Mouse (Mus musculus) spleen, postnatal 36 days (tissue): Measurements from ENCODE around the gene Dusp2.

Source experiments
- DNase-seq, 2 experiments: peaks; one replicate each; pipeline ENCODE4 v3.0.0; 2022; ENCODE audit warnings: low spot score in 2 of 2, mixed read lengths in 1 of 2

Dusp2 gene

GRCm38 (mm10) chr2:127323667-127324066, 12.3 kb upstream of the Dusp2 start:
- no peak for DNase-seq

DNA sequence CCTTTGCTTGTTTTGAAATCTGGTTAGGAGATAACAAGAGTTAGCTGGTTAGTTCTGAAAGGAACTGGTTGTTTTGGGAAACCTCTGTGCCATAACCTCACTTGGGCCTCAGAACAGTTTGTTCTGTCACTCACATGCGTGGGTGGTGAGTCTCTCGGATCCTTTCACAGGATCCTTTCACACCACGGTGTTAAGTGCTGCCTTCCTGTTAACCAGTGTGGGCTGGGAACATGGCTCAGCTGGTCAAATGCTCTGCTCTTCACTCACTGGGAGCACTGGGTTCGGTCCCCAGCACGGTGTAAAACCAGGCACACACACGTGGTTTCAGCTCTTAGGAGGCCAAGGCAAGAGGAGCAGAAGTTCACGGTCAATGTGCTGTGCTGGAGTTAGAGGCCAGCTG, 11.5 kb upstream of the Dusp2 start:
- DNase-seq: no peak

DNA sequence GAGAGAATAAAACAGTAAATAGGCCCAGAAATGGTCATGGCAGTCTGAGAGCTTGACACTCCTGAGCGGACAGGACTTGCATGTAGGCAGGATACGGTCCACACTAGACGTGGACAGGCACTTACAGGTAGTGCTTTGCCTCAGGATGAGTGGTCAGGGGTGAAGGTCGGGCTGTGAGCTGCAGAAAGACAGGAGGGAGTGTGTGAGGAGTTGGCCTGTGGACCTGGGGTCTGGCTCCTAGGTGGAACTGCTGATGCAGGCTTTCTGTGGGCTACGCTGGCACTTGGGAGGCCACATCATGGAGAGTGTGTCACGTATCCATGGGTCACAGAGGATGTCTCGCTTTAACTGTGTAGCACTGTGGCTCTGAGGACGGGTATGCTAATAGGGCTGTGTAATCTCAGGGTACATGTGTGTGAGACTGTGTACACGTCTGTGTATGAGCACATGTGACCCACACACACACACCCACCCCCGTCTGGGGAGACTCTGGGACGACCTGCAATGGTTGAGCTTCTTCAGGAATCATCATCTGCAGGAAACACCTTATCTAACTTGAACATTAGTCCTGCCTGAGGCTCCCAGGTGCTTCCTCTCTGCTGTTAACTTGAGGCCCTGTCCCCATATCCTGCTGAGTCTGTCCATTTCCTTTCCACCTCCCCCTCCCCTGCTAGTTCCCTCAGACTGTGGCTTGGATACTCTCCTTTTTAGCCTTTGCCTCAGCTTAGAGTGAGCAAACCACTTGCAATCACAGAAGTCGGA, 7.7 kb upstream of the Dusp2 start:
- DNase-seq: no peak

DNA sequence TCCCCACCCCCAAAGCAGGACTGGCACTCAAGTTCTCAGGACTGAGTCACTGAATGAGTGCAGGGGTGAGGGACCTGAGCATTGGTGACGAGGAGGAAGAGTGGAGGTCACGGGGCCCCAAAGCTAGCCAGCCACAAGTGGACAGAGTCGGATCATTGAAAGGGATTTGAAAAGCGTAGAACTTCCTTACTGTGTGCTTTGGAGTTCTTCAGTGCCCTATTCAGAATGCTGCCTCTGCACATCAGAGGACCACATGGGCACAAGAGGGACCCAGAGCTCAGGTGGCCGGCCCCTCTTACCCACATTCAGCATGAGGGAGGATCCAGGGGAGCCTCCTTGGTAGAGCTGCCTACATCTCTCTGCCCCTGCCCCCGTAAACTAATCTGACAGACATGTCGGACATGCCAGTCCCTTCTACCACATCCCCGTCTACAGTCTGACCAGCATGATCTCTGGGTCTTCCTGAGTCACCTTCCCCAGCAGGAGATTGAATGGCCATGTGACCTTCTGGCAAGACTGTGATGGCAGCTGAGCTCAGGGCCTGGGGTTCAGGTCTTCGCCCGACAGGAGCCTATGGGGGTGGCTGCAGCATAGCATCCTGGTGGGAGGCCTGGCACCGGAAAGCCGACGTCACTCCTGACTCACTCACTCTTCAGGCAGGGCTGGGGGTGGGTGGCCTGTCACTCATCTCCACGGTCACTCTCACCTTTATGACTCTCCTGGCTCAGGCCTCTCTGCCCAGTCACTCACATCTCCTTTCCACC, 3.0 kb upstream of the Dusp2 start:
- DNase-seq: peak; percentile 67 to 69

- peak; percentile 69 for DNase-seq
Observed at GRCm38 (mm10) chr2:127333945-127334603, 1.9 kb upstream of the Dusp2 start.

DNA sequence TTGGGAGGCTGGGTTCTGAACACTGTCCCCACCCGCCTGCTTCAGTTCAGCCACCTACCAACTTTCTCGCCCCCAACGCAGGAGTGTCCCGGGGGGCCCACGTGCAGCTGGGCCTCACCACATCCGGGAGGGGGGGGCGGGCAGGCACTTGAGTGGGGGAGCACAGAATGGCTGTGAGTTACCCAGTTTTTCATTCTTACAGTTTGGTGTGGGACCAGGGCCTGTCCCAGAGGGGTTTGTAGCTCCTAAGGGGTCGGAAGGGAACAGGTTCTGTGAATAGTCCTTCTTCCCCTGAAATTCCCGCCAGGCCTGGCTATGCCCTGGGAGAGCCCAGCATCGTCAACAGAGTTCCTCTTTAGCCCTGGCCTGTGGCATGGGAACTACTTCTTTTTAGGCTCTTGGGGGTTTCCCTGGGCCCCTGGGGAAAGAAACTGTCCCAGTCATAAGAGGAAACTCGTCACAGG, 849 bp upstream of the Dusp2 start:
- peak; percentile 90 to 93 for DNase-seq

DNA sequence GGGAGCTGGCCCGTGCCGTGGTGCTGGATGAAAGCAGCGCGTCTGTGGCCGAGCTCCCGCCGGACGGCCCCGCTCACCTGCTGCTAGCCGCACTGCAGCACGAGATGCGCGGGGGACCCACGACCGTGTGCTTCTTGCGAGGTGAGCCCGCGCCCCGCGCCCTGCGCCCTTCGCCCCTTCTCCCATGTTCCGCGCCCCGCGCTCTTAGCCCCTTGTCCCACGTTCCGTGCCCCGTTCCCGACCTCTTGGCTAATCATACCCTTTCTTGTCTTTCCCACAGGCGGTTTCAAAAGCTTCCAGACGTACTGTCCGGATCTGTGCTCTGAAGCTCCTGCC, 506 bp downstream of the Dusp2 start:
- no peak for DNase-seq

DNA sequence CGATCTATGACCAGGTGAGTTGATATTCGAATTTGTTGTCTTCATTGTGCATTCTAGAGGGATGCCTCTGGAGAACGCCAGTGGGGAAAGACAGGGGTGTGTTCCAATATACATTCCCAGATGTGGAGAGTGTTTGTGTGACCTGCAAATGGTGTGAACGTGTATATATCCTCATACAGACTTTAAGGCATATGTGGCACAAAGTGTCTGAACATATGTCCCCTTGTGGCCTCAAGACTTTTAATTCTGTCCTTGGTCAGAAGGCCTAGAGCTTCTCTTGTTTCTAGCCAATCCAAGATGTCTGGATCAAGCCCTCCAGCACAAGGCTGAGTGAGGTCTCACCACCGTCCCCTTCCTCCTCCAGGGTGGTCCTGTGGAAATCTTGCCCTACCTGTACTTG, 926 bp downstream of the Dusp2 start:
- no peak for DNase-seq

GRCm38 (mm10) chr2:127337531-127337930, 1.6 kb downstream of the Dusp2 start:
- peak; percentile 69 for DNase-seq

- DNase-seq: peak; percentile 84 to 88
Observed at GRCm38 (mm10) chr2:127338012-127338411, 2.1 kb downstream of the Dusp2 start.

DNA sequence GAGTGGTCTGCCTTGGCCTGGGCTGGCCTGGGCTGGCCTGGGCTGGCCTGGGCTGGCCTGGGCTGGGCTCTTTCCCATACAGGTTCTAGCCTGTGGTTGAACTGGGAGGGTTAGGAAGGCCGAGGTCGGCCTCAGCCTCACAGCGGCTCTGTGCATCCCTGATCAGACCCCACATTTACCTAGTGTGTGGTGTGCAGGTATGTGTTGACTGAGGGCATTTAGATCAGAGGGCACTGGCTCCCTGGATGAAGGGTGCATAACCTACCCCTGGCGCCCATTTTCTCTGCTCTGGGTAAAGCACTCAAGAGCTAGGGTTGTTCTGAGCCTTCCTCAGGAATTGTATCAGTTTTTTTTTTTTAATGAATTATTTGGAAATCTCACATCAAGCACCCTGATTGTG, 2.5 kb downstream of the Dusp2 start, which contains the start of gene Astl:
Gene Astl (plus strand): TSS at position 224 of the 400 bp plus-strand sequence.
- no peak for DNase-seq

- peak; percentile 76 to 78 for DNase-seq
Observed at GRCm38 (mm10) chr2:127338833-127339232, 2.9 kb downstream of the Dusp2 start.

- no peak for DNase-seq
Observed at GRCm38 (mm10) chr2:127339262-127339661, 3.3 kb downstream of the Dusp2 start.

- DNase-seq: peak; percentile 54 to 63
Observed at GRCm38 (mm10) chr2:127341159-127341558, 5.2 kb downstream of the Dusp2 start.

DNA sequence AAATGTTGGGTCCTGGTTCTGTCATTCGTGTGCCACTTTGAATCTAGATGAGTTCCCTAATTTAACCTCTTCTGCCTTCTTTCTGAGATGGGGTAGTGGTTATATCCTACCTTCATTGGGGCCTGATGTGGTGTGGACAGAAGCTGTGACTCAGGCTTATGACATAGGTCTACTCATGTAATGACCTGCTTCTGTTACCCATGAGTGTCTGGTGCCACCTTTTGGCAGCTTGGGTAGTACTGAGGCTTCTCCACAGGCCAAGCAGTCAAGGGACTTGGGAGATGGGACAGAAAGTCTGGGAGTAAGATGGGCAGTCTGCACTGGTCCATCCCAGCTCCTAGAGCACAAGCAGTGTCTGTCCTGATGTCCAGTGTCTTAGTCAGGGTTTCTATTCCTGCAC, 10.4 kb downstream of the Dusp2 start:
- peak in 1 of 2 experiments; percentile 42 for DNase-seq

GRCm38 (mm10) chr2:127347147-127347985, 11.4 kb downstream of the Dusp2 start:
- DNase-seq: no peak

DNA sequence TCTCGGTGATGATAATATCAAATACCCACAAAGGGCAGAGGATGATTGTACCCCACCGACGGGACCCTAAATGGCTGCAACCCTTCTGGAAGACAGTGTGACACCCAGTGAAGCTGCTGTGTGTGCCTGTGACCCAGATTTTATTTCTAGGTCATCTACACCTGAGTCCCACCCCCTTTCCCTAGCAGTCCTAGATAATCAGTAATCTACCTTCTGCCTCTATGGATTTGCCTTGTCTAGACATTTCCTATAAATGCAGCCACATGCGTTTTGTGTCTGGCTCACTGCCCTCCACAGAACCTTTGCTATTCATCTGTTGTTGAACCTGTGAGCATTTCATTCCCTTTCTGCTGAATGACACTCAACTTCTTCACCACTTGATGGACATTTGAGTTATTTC, 17.9 kb downstream of the Dusp2 start:
- DNase-seq: no peak

- peak; percentile 64 to 67 for DNase-seq
Observed at GRCm38 (mm10) chr2:127362459-127363281, 26.7 kb downstream of the Dusp2 start, which contains the start of gene Adra2b. Adra2b (plus strand) TSS chr2:127363208.

GRCm38 (mm10) chr2:127363282-127363652, 27.3 kb downstream of the Dusp2 start:
- DNase-seq: no peak

- no peak for DNase-seq
Observed at GRCm38 (mm10) chr2:127363696-127364095, 27.7 kb downstream of the Dusp2 start.

GRCm38 (mm10) chr2:127364452-127364851, 28.5 kb downstream of the Dusp2 start:
- no peak for DNase-seq
